Mouse (Mus musculus): ENCODE measurements around the gene Fra10ac1. TPM values are rescaled to one million over a fixed set of nuclear protein-coding genes. Genes with fewer than 3 reads are reported as not detected.

The Fra10ac1 gene
- total RNA-seq (2021): 10 to 100 TPM; 12.3 to 13.8 TPM
- long read RNA-seq, experiment 1, transcript Fra10ac1-201 (14 exons, 1,402 nt): major isoform, 14 of 19 reads
- long read RNA-seq, experiment 1, partial matches to known transcripts: 4 of 19 reads
- long read RNA-seq, experiment 1, other reads (novel, unspliced or antisense): 1 of 19 reads
- long read RNA-seq, experiment 2, transcript Fra10ac1-201 (14 exons, 1,402 nt): major isoform, 9 of 12 reads
- long read RNA-seq, experiment 2, partial matches to known transcripts: 2 of 12 reads
- long read RNA-seq, experiment 2, other reads (novel, unspliced or antisense): 1 of 12 reads

DNA sequence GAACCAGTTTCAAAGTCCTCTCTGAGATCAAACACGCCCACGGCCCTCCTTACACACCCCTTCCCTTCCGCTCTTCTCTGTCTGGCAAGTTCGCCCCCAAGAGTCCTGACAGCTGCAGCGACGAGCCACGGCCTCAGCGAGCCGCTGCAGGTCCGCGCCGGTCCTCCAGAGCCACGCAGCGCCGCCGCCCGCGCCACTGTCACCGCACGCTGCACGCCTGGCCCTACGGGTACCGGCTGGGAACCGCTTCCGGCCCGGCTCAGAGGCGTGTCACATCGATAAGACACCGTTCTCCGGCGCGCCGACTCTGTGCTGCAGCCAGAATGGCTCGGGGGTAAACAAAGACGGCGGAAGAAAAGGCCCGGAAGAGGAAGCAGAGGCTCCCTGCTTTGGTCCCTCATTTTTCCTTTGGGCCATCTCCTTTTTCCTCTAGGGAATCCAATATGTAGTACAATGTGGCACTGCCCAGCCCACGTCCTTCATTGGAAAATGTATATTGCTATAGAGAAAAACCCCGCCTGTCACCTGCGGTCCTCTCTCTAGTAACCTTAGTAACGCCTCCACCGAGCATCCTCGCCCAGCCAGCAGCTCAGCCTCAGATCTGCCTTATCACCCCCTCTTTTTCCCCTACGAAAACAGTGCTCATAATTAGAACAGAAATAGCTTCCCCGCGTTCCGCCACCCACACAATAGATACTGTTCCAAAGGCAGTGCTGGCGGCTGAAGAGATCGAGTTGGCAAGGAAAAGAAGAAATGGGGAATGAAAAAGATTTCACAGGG lies at the start of gene Fra10ac1:
Gene Fra10ac1, minus strand, starts transcription at position 252 of the 780 bp plus-strand sequence.
- DNase-seq: peak; percentile 90 to 94

DNA sequence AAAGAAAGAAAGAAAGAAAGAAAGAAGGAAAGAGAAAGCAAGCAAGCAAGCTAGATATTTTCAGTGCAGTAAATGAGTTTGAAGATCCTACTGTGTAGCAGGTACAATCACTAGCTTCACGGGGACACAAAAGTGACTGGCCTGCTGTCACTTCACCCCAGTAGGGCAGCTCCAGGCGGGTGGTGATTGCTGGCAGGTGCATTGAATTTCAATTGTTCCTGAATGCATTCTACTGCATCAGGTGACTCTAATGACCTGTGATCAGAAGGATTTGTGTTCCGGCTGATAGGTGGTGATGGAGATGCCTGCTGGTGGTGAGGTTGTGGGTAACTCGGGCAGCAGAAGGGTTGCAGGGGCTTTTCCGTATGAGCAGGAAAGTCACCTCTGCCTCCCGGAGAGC lies 47.1 kb upstream of the Fra10ac1 start:
- no peak for DNase-seq

DNA sequence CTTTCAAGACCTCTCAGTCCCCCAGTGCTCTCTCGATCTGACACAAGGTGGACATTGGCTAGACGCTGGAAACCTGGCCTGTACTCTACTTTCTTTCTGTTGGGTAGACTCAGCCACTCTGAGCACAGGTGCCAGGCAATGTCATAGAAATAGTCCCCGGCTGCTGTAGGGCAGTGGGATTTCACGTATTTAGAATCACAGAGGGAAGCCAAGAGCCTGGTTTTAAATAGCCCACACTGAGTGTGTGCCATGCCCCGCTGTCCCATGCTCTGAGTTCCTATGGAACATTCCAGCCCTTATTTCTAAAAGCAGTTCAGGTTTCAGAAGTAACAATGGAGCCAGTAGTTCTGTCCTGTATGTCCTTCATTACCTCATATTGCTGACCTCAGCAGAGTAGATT lies 43.5 kb upstream of the Fra10ac1 start:
- peak; percentile 41 to 70 for DNase-seq

DNA sequence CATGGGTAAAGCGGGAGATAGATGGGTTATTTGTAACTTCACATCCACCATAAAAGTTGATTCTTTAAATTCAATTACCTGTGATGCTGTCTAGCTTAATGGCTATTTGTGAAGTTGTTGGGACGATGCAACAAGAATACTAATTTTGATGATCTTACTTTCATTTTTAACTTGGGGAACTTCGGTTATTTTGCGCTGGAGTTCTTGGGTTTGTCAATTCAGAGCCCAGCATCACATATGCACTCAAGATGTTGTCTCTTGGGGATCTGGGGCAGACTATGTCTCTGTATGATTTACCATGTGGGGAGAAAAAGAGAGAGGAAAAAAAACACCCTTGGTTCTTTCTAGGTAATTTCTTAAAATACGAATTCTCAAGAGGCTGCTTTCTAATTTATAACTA lies 41.8 kb upstream of the Fra10ac1 start:
- DNase-seq: no peak

DNA sequence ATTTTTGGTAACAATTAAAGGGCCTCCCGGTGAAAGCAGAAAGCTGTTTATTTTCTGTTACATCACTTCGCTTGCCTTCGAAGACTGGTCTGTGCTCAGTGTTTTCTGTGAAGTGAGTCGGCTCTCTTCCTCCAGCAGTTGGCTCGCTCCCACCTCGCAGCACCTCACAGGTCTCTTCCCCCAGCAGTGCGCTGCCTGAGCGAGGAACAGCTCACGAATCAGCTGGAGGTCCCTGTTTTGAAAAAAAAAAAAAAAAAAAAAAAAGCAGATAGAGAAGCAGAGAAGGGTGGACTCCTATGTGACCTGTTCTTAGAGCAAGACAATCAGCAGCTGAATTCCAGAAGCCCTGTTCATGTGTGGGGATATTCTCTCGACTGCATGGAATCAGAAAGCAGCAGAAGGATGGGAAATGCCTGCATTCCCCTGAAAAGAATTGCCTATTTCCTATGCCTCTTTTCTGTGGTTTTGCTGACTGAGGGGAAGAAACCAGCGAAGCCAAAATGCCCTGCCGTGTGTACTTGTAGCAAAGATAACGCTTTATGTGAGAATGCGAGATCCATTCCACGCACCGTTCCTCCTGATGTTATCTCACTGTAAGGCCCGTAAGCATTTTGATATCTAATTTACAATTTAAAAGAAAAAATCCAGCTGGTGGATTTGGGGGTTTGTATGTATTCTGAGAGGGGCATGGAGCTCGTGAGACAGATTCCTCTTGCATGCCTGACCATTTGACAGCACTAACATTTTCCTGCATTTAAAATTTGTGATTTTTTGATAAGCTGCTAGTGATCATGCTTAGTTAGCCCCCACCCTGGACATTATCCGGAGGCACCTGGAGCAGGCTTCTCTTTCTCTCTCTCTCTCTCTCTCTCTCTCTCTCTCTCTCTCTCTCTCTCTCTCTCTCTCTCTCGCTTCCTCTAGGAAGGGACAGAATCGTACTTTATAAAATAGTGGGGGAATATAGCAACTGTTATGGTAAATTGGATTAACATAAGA lies 40.8 kb upstream of the Fra10ac1 start, which contains the start of gene Lgi1:
Gene Lgi1, plus strand, starts transcription at position 32 of the 996 bp plus-strand sequence.
- peak in 1 of 2 experiments; percentile 21 for DNase-seq

DNA sequence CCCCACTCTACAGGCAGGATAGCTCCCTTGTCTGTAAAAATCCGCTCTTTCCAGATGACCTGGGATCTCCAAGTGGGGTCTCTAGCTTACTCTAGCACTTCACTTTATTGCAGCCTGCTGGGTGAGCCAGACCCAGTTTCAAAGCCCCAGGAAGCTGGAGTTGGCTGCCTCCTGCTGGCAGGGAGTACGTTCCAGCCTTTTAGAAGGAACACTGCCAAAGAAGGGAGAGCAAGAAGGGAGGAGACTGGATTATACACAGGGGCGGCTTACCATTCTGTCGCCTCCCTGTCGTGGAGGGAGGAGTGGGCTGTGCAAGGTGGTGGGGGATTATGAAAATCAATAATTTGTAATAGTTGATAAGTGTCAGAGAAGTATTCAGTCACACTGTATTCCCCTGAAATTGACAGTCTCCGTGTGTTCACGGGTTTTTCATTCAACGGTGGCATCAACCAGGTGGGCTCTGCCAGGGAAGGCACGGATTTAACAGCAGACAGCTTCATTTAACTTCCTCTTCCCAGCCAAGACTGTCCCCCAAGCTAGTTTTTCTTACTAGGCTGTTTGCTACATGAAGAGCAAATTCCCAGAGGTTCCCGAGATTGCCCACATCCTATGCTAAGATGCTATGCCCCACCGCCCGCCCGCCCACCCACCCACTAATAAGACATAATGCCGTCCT lies 40.0 kb upstream of the Fra10ac1 start:
- peak; percentile 27 to 38 for DNase-seq

DNA sequence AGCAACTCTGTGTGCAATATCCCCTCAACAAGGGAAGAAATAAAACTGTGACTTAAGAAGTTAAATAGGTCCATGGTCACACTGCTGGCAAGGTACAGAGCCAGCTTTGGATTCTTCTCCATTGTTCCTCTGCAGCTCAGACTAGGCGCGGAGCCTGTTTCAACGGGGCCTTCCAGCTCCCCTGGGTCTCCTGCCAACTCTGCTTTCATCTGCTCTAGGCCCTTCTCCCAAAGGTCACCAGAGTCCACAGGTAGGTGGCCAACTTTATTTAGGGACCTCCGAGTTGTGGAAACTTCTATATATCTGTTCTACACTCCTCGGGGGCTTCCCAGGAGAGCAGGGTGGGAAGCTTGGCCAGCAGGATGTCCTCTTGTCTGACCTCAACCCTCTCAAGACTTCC lies 37.4 kb upstream of the Fra10ac1 start:
- DNase-seq: peak; percentile 57 to 73

DNA sequence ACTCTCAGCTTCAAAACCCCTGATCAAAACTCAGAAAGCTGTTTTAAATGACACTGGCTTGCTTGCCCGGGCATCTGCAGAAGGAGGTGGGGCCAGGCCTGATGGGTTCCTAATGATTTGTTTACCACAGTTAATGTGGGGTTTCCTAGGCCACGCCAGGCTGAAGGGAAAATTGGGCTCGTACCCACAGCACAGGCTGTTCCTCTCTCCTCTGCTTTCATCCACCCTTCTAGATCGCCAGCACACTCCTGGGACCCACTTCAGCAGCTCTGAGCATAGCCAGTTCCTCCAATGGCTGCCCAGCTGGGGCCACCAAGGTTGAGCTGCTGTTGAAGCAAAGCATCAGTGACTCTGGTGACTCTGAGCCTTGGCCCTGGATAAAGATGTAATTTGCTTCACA lies 36.4 kb upstream of the Fra10ac1 start:
- no peak for DNase-seq

DNA sequence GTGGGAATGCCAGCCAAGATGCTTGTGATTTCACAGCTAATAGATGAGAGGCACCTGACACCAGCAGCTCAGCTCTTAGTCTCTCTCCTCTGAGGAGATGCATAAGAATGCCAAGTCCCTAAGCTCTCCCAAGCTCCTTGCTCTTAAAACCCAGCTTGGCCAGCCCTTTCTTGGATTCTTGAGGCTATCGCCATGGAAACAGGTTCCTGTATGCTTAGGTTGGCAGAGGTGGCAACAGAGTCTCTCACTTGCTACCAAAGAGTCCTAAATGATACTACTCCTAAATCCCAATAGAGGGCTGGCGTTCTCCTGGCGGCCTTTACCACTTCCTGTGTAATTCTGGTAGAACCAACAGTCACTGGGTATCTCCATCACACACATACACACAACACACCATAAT lies 35.5 kb upstream of the Fra10ac1 start:
- no peak for DNase-seq

DNA sequence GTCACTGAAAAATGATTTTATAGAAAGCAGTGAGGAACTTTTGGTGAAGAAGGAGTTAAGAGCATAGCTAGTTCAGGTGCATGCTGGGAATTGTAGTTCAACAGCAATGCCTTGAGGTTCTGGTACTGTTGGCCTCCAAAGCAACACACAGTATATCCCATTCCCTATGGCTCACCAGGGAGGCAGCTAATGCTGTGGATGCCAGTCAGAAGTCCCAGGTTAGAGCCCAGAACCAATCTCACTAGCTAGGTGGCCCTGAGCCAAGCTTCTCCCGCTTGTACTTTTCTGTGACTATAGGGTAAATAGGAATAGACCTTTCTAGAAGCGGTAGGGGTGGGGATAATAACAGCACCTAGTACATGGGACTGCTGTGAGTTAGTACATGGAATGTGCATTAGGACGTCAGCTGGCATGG lies 34.7 kb upstream of the Fra10ac1 start:
- DNase-seq: peak in 1 of 2 experiments; percentile 18

DNA sequence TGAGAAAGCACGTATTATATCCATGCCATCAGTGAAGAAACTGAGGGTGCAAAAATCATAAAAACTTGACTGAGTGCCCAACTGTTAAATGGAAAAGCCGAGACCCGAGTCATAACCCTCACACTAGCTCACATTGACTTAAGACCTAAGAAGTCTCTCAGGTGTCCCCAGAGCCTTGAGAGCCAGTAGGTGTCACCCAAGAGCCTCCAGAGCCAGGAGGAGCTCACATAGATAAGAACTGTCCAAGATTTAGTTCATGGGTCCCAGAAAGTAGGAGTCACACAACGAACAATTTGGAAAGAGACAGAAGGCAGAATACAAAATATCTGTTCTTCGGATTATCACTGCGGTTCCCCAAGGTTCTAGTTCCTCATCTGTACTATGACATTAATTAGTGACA lies 29.8 kb upstream of the Fra10ac1 start:
- peak; percentile 29 to 61 for DNase-seq

DNA sequence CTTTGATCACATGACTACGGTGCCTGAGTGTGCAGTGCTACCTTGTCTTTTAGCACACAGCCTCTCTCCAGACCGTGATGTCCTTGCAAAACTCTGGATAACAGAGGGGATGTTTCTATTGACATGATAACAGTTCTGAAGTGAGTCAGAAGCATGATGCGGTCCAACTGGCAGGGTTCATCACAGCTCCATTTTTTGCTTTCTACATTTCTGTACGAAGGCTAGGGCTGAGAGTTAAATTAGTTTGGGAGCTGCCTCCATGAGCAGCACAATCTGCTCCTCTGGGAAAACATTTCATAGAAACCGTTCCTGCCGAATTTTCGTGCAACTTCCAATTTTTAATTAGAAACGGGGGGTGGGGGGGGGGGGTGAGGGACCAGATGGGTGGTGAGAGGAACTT lies 25.7 kb upstream of the Fra10ac1 start:
- no peak for DNase-seq

DNA sequence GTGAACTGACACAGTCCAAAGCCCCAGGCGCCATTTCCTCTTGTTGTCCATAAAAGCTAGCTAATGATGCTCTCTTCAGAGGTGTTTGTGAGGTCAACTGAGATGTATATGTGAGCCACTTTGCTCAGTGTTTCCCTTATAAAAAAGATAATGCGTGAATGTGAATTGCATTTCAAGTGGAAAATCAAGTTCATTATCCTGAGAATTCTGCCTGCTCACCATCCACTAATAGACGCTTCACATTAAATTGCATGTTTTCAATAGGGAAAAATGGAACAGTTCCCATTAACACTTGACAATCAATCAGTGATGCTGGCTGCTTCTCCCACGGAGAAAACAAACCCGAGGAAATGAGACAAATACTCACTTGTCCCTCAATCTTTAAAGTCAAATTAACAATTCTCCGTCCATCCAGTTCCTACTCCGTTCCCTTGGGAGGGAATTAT lies 22.2 kb upstream of the Fra10ac1 start:
- DNase-seq: no peak

DNA sequence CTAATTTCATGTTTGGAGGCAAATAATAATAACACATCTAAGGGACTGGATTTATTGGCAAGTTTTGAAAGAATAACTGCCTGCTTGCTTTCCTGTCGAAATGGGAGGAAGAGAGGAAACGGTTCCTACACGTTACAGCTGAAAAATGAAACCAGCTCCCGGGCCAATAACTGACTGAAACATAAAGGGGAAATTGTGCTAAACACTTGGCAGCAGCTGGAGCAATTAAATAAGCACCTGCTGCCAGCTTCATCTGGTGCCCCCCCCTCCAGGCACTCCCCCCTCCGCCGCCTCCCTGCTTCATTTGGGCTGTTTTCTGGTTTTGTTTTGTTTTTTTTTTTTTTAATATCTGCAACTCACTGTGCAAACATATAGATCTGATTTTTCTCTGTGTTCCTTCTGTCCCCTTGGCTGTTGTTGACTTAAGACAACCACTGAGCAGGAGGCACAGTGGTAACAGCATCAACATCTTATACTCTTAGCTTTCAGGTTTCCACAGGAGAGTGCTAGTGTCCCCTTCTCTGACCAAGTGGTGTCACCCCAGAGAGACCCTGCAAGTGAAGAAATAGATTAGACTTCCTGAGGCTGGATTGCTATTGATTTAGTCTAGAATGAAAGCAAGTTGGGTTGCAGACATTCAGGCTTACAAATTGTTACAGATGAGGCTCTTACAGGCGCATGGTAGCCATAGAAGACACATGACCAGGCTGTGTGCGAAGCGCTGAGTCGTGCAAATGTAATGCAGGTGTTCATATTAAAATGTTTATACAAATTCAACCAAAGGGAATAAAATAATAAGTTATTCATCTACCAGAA lies 21.6 kb upstream of the Fra10ac1 start:
- DNase-seq: no peak

DNA sequence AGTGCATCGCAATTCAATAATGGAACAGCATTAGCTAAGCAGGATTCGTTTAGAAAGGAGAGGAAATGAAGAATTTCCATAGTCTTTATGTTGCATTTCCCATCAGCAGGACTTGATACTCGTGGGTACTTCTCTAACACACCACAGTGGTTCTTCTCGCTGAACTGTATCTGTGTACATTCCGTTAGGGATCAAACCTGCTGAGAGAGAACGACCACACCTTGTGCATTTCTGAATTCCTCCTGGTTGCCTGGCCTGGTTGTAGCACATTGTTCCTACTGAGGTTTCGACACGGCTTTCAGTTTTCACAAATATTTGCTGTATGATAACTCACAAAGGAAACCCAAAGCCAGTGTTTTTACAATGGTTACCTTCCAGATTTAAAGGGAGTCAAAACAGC lies 20.8 kb upstream of the Fra10ac1 start:
- no peak for DNase-seq

DNA sequence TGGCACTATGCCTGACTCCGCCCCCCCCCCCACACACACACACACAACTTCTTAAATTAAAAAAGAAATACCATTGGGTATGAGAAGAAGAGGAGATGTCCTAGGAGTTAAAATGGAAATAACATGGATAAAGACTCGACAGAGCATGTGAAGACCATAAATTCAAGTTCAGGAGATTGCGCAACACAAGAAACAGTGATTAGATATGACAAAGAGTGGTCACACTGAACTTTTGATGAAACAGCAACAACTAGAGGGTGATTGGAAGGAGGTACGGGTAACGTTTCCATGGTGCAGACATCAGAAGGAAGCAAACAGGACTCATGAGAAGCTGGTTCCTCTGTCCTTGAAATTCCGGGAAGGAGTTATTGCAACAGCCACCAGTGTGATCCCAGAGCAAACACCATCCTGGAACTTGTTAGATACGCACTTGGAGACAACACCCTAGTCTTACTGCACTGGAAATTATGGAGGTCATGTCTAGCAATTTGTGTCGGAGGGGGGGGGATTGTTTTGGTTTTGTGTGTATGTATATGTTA lies 18.4 kb upstream of the Fra10ac1 start:
- no peak for DNase-seq

DNA sequence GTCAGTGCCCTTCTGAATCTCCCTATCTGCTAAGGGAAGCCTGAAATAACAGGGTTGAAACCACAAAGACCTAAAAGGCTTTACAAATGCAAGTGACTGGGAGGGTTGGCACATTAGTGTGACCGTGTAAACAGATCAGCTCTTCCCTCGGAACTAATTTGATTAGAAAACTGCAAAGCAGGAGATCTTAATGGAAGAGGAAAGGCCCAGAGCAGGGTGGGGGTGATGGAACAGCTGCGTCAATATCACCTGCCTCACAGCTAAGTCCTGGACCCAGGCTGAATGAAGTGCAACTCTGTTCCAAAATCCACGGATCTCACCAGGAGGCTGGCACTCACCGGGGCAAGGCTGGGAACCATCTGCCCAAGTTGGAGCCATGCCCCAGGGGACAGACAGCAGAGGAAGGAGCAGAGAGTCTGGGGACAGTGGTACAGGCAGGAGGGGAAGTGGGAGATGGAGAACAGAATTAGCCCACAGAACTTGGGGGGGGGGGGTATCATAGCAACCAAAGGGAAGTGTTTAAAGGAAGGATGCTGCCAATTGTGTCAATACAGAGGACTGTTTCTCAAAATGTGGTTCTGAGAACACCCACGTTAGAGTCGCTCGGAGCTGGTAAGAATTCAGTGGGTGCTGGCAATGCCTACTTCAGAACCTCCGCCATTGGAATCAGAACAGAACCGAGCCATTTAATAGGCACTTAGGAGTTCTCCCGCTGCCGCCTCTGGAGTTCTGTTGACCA lies 14.4 kb upstream of the Fra10ac1 start:
- DNase-seq: no peak

DNA sequence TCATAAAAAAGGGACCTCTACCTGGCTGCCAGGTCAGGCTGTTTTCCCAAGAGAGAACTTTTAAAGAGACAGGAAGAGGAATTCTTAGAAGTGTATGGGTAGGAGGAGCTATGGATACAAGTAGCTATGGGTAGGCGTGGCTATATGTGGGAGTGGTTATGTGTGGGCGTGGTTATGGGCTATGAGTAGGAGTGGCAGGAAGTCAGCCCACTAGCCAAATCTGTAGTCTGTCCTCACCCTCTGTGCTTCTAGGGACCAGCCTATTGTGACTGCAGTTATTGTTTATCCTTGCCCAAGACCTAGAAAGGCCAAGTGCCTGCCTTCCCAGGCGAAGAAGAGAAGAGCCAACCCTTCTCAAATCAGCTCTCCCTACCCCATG lies 13.9 kb upstream of the Fra10ac1 start:
- DNase-seq: no peak

DNA sequence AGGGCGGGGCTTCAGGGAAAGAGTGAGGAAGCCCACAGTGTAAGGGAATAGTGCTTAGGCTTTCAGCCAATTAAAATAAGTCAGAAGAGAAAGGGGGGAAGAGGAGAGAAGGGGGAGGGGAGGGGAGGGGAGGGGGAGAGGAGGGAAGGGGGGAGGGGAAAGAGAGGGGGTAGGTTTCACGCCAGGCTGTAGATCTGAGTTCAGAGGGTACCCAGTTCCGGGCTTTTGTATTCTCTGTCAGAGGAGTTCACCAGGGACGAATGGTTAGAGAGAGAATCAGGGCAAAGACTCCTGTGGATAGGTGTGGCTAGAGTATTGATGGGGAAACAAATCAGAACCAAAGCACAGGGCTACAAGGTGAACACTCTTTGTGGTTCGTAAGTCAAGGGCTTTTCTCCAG lies 12.6 kb upstream of the Fra10ac1 start:
- no peak for DNase-seq

DNA sequence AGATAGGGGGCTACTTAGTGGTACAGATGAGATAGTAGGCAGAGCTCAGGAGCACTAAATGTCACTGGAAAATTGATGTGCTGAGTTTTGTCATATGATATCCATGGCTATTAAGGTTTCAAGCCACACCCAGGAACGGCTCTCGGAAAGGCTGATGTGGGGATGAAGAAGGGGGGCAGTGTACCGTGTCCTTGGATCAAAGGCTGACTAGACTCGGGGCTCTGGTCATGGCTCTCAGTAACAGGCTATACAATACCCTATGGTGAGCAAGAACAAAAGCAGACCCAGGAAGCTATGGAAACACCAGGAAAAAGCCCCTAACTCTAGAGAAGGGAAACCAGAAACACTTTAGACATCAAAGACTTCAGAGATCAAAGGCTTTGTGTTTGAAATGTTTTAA lies 8.6 kb upstream of the Fra10ac1 start:
- DNase-seq: no peak
